Mouse (Mus musculus): ENCODE results near the gene Ankrd12.

GRCm38 (mm10) chr17:65945420-65945819 lies 131.5 kb downstream of the Ankrd12 start:
- TF ChIP-seq GATA1 (IDR thresholded peaks at IDR 0.05; ENCODE audit: borderline replicate concordance, low read length) (no peak), FLI1 (IDR thresholded peaks at IDR 0.05; ENCODE audit: low read length) (no peak)
